Mouse (Mus musculus) myocyte (in vitro differentiated cells): ENCODE data around the gene Fbxw24. TPM values are rescaled to one million over a fixed set of nuclear protein-coding genes. Genes with fewer than 3 reads are reported as not detected.
"Not testable (repeated sequence)": the region's sequence is repeated elsewhere in the genome, so short reads cannot be mapped to it uniquely, and the experiment has no call there.

ENCODE experiments used
- H3K27me3 ChIP-seq: one replicate; pipeline ENCODE4 v1.6.1; 2011; ENCODE audit not compliant: control insufficient read depth, insufficient read depth, insufficient read length
- H3K36me3 ChIP-seq: one replicate; pipeline ENCODE4 v1.6.1; 2011; ENCODE audit not compliant: control insufficient read depth, insufficient read depth
- H3K4me2 ChIP-seq: one replicate; pipeline ENCODE4 v1.6.1; 2011; ENCODE audit warnings: low read depth, control low read depth
- H3K4me3 ChIP-seq: one replicate; pipeline ENCODE4 v1.5.1; 2011; ENCODE audit warnings: mild to moderate bottlenecking, control low read depth, moderate library complexity
- H3K79me2 ChIP-seq: one replicate; pipeline ENCODE4 v1.6.1; 2011; ENCODE audit not compliant: control insufficient read depth, insufficient read depth
- H3ac ChIP-seq: one replicate; pipeline ENCODE4 v1.6.1; 2011; ENCODE audit not compliant: control insufficient read depth, insufficient read length
- CEBPB ChIP-seq: IDR thresholded peaks from 2 replicates; pipeline ENCODE4 v1.6.1; 2011; ENCODE audit warnings: mild to moderate bottlenecking, moderate library complexity; ENCODE audit not compliant: poor library complexity, insufficient read depth, severe bottlenecking
- E2F4 ChIP-seq: IDR thresholded peaks from one replicate; pipeline ENCODE4 v1.6.1; 2011; ENCODE audit warnings: mild to moderate bottlenecking, control low read depth, moderate library complexity; ENCODE audit not compliant: insufficient read depth
- MAX ChIP-seq: IDR thresholded peaks from one replicate; pipeline ENCODE4 v1.6.1; 2011; ENCODE audit warnings: low read depth, mild to moderate bottlenecking, control low read depth
- MYOD1 ChIP-seq, 3 experiments: IDR thresholded peaks; one replicate each; pipeline ENCODE4 v1.6.1; 2011; ENCODE audit warnings: control low read depth in 2 of 3, low read depth in 2 of 3, mild to moderate bottlenecking in 2 of 3, moderate library complexity in 1 of 3; ENCODE audit not compliant: insufficient read length in 2 of 3, control insufficient read depth in 1 of 3
- MYOG ChIP-seq, 3 experiments: IDR thresholded peaks; one replicate each; pipeline ENCODE4 v1.6.1; 2011; ENCODE audit warnings: control low read depth in 2 of 3, low read depth in 2 of 3, mild to moderate bottlenecking in 2 of 3; ENCODE audit not compliant: insufficient read length in 2 of 3, control insufficient read depth in 1 of 3, insufficient read depth in 1 of 3
- POLR2A ChIP-seq: IDR thresholded peaks from one replicate; pipeline ENCODE4 v1.6.1; 2011; ENCODE audit warnings: low read depth, mild to moderate bottlenecking, control low read depth, moderate library complexity; ENCODE audit not compliant: insufficient read length
- POLR2AphosphoS2 ChIP-seq: IDR thresholded peaks from one replicate; pipeline ENCODE4 v1.6.1; 2011; ENCODE audit warnings: low read depth, control low read depth; ENCODE audit not compliant: insufficient read length
- REST ChIP-seq: IDR thresholded peaks from one replicate; pipeline ENCODE4 v1.6.1; 2011; ENCODE audit warnings: mild to moderate bottlenecking, control low read depth, moderate library complexity; ENCODE audit not compliant: insufficient read depth, insufficient read length
- SRF ChIP-seq: IDR thresholded peaks from one replicate; pipeline ENCODE4 v1.6.1; 2011; ENCODE audit warnings: low read depth; ENCODE audit not compliant: control insufficient read depth, insufficient read length
- TCF12 ChIP-seq: IDR thresholded peaks from one replicate; pipeline ENCODE4 v1.6.1; 2011; ENCODE audit warnings: mild to moderate bottlenecking, control low read depth; ENCODE audit not compliant: poor library complexity, insufficient read depth, severe bottlenecking
- TCF3 ChIP-seq: IDR thresholded peaks from one replicate; pipeline ENCODE4 v1.6.1; 2011; ENCODE audit warnings: low read depth, control low read depth; ENCODE audit not compliant: insufficient read length
- USF1 ChIP-seq: IDR thresholded peaks from one replicate; pipeline ENCODE4 v1.6.1; 2011; ENCODE audit warnings: low read depth, mild to moderate bottlenecking, control low read depth, moderate library complexity
- polyA plus RNA-seq: library from polyadenylated mRNA; unstranded; fragments of >200 nt; fragmentation: generic; extraction: Trizol; gene quantifications from one replicate; pipeline ENCODE4 v1.2.1, GENCODE M21; 2012; ENCODE audit warnings: missing spikeins

Fbxw24 gene
- polyA plus RNA-seq: not detected

DNA sequence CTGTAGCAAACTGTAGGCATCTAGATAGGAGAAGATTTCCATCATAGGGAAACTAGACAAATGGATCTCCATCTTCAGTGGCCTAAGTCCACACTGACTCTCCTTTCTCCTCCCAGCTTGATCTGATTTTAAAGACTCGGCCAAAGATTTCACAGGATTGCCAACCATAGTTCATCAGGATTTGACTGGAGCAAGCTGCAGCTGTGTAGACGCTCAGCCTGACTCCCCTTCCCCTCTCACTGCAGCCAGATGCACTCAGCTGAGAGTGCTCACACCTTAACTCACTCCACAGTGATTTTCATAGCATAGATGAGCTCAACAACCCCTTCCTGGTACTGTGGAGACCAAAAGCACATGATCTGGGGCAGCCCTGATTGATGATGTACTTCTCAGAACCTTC is at the start of gene Fbxw24:
Fbxw24 (minus strand) TSS at position 101 of the 400 bp plus-strand sequence.
- not testable (repeated sequence) for H3K4me3 ChIP-seq

DNA sequence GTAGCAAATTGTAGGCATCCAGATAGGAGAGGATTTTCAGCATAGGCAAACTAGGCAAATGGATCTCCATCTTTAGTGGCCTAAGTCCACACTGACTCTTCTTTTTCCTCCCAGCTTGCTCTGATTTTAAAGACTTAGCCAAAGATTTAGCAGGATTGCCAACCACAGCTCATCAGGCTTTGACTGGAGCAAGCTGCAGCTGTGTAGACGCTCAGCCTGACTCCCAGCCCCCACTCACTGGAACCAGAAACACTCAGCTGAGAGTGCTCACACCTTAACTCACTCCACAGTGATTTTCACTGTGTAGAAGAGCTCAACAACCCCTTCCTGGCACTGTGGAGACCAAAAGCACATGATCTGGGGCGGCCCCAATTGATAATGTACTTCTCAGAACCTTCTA is 38.7 kb upstream of the Fbxw24 start, which contains the start of gene Fbxw25:
Fbxw25 (minus strand) TSS at position 101 of the 400 bp plus-strand sequence.
- not testable (repeated sequence) for H3K36me3 ChIP-seq, H3K4me3 ChIP-seq, H3K4me2 ChIP-seq

More for the DNA sequence above, at the start of gene Fbxw24:
- H3K4me2 ChIP-seq, H3ac ChIP-seq, H3K36me3 ChIP-seq, H3K79me2 ChIP-seq, H3K27me3 ChIP-seq: not testable (repeated sequence)

DNA sequence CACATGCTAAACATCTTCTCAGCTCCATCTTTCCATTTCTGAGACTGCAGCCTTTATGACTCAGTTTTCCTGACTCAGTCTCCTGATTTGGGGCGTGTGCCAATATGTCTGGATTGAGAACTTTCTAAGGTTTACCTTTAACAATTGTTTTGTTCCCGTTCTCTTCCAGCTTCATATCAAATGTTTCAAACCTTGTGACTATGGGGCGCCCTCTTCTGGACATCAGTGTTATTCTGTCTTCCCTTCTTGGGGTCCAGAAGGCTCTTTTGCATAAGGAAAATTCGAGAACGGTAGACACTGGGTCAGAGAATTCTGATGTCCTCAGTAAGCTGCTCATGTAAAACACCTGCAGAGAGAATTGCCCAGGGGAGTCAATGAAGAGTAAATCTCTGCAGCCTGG is 19.0 kb downstream of the Fbxw24 start:
- H3K36me3 ChIP-seq, H3K4me3 ChIP-seq, H3K4me2 ChIP-seq, H3ac ChIP-seq, H3K27me3 ChIP-seq, H3K79me2 ChIP-seq: not testable (repeated sequence)

More for the DNA sequence above, 38.7 kb upstream of the Fbxw24 start, which contains the start of gene Fbxw25:
- H3K27me3 ChIP-seq, H3ac ChIP-seq, H3K79me2 ChIP-seq: not testable (repeated sequence)

DNA sequence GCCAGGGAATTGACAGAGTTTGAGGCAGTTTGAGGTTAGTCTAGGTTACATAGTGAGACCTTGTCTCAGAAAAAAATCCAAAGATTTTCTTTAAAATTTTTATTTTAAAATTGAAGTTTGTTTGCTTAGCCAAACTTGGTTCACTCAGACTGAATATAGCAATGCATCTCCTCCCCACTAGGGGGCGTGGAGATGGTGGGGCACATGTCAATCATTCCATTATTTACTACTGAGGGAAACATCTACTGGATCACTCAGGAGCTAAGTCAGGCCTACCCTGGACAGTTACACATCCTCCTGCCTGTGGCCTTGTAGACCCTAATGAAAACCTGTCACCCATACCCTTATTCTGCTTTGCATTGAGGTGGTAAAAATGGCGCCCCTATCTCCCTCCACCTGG is 23.7 kb downstream of the Fbxw24 start:
- H3K36me3 ChIP-seq, H3K4me3 ChIP-seq, H3K27me3 ChIP-seq, H3K79me2 ChIP-seq, H3K4me2 ChIP-seq, H3ac ChIP-seq: not testable (repeated sequence)

DNA sequence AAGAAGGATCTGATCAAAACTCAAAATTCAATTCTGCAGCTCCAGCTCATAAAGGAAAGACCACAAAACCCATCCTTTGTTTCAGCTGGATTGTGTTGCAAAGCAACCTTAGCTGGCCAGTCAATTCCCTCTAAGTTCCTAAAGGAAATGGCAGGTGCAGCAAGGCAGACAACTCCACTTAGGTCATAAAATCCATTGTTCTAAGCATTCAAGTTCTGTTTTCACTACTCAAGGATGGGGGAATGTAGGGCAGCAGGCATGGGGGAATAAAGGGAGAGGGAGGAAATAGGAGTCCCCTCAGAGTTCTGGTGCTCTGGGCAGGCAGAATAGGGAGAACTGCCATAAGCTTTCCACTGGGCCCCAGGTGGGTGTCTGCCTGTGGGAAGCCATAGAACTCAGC is 28.6 kb downstream of the Fbxw24 start:
- TF ChIP-seq MYOD1 (IDR thresholded peaks at IDR 0.05; ENCODE audit: control insufficient read depth in 1 of 3, insufficient read length in 2 of 3, low read depth in 2 of 3): no peak
- TF ChIP-seq POLR2AphosphoS2: no peak
- no peak for TF ChIP-seq SRF
- TF ChIP-seq E2F4: no peak
- no peak for TF ChIP-seq REST
- TF ChIP-seq MAX: no peak
- no peak for TF ChIP-seq MYOG (IDR thresholded peaks at IDR 0.05; ENCODE audit: control insufficient read depth in 1 of 3, insufficient read depth in 1 of 3, insufficient read length in 2 of 3, low read depth in 2 of 3)
- no peak for TF ChIP-seq POLR2A
- no peak for TF ChIP-seq TCF12
- TF ChIP-seq CEBPB: no peak
- no peak for TF ChIP-seq USF1
- no peak for TF ChIP-seq TCF3
- Histone ChIP-seq H3ac (no peak overlapping the region), H3K4me2 (no peak overlapping the region), H3K36me3 (no peaks in the 10 kb centered on the region), H3K4me3 (no peak overlapping the region), H3K27me3 (no peaks in the 10 kb centered on the region), H3K79me2 (no peaks in the 10 kb centered on the region)

DNA sequence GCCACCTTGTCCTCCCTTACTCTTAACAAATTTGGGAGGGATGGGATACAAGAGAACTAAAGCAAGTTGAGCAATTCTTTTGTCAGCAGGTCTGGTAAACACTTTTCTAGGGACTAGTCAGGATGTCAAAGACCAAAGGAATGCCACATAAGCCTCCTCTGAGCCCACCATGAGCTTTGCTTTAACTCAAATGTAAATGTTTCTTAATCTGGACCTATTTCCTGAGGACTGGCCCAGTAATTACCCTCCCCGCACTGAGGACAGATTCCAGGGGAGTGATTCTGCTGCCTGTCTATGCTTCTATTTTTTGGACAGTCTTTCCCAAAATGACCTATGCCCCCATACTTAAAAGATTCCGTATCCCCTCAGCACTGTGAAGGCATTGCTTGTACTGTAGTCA is 31.0 kb downstream of the Fbxw24 start:
- Histone ChIP-seq H3K4me3 (no peak overlapping the region), H3K4me2 (no peak overlapping the region), H3K36me3 (no peaks in the 10 kb centered on the region), H3ac (no peak overlapping the region), H3K79me2 (no peaks in the 10 kb centered on the region), H3K27me3 (no peaks in the 10 kb centered on the region)
- TF ChIP-seq REST: no peak
- no peak for TF ChIP-seq SRF
- TF ChIP-seq MYOG (IDR thresholded peaks at IDR 0.05; ENCODE audit: control insufficient read depth in 1 of 3, insufficient read depth in 1 of 3, insufficient read length in 2 of 3, low read depth in 2 of 3): no peak
- no peak for TF ChIP-seq CEBPB
- TF ChIP-seq MAX: no peak
- no peak for TF ChIP-seq MYOD1 (IDR thresholded peaks at IDR 0.05; ENCODE audit: control insufficient read depth in 1 of 3, insufficient read length in 2 of 3, low read depth in 2 of 3)
- no peak for TF ChIP-seq TCF3
- TF ChIP-seq USF1: no peak
- TF ChIP-seq POLR2A: no peak
- TF ChIP-seq POLR2AphosphoS2: no peak
- TF ChIP-seq TCF12: no peak
- no peak for TF ChIP-seq E2F4

DNA sequence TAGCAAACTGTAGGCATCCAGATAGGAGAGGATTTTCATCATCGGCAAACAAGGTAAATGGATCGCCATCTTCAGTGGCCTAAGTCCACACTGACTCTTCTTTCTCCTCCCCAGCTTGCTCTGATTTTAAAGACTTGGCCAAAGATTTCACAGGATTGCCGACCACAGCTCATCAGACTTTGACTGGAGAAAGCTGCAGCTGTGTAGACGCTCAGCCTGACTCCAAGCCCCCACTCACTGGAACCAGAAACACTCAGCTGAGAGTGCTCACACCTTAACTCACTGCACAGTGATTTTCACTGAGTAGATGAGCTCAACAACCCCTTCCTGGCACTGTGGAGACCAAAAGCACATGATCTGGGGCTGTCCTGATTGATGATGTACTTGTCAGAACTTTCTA is 57.7 kb downstream of the Fbxw24 start, which contains the start of gene Fbxw15:
Fbxw15 (minus strand) TSS at position 101 of the 400 bp plus-strand sequence.
- not testable (repeated sequence) for H3K4me2 ChIP-seq, H3K27me3 ChIP-seq, H3ac ChIP-seq, H3K36me3 ChIP-seq, H3K79me2 ChIP-seq, H3K4me3 ChIP-seq
